ENCODE assay signal across 1 mouse cellular context in genomic region chr2:3088361-3088760, GRCm38 (mm10). TPM values are rescaled to one million over a fixed set of nuclear protein-coding genes. Genes with fewer than 3 reads are reported as not detected.
"Had no signal": no experiment of that assay in that cellular context is flagged by ENCODE, and none has a peak within 500 bp of the region (broad histone marks: within the 10 kb centered on the region; RNA-seq: fewer than 3 reads in every experiment).

No protein-coding gene starts in this region.

RNA-seq across cellular contexts. Expression of gene Fam171a1, which starts 25.7 kb away (rescaled TPM):
- total RNA-seq: monocyte, adult 5-6 weeks had no signal
